ENCODE assay signal across 9 mouse cellular contexts in genomic region chr17:36168039-36168652, GRCm38 (mm10). TPM values are rescaled to one million over a fixed set of nuclear protein-coding genes. Genes with fewer than 3 reads are reported as not detected.
A peak's percentile ranks its signal among the peaks of the same experiment; 100 is the strongest.
DNase-seq lines count a peak whose midpoint lies in the region; ATAC-seq and TF ChIP-seq lines count a peak whose summit lies in the region.
"Had no signal": no experiment of that assay in that cellular context is flagged by ENCODE, and none has a peak within 500 bp of the region (broad histone marks: within the 10 kb centered on the region; RNA-seq: fewer than 3 reads in every experiment).

Gm8909 (minus strand) TSS chr17:36168537.

- H3K9me3 ChIP-seq in heart, embryonic 16.5 days (replicated peaks; ENCODE audit: control insufficient read depth, low read length), result no peaks in the 10 kb centered on the region
- H3K9me3 ChIP-seq in embryonic facial prominence, embryonic 13.5 days, result no peaks in the 10 kb centered on the region

- H3K4me2 ChIP-seq in heart, embryonic 16.5 days (ENCODE audit: low read depth, low read length), result peak within 1 kb of the TSS; percentile 63
- peak within 1 kb of the TSS; percentile 54 for H3K4me2 ChIP-seq in embryonic facial prominence, embryonic 13.5 days
- peak within 1 kb of the TSS; percentile 58 for H3K4me2 ChIP-seq in myocyte (ENCODE audit: low read depth)

- H3K36me3 ChIP-seq in heart, embryonic 16.5 days (ENCODE audit: control insufficient read depth, insufficient read depth), result no peaks in the 10 kb centered on the region
- H3K36me3 ChIP-seq in embryonic facial prominence, embryonic 13.5 days, result no peaks in the 10 kb centered on the region
- no peaks in the 10 kb centered on the region for H3K36me3 ChIP-seq in myocyte (ENCODE audit: control insufficient read depth, insufficient read depth)

- H3K4me3 ChIP-seq in heart, embryonic 16.5 days (ENCODE audit: low read length), result peak within 1 kb of the TSS; percentile 55
- peak within 1 kb of the TSS; percentile 36 for H3K4me3 ChIP-seq in embryonic facial prominence, embryonic 13.5 days
- H3K4me3 ChIP-seq in myocyte, result no peak within 1 kb of the TSS

- peaks cover 52% of the 10 kb centered on the region for H3K27me3 ChIP-seq in heart, embryonic 16.5 days (ENCODE audit: control insufficient read depth, insufficient read depth, low read length)
- peaks cover 78% of the 10 kb centered on the region for H3K27me3 ChIP-seq in embryonic facial prominence, embryonic 13.5 days
- H3K27me3 ChIP-seq in myocyte (ENCODE audit: control insufficient read depth, insufficient read depth, insufficient read length), result peaks cover 21% of the 10 kb centered on the region

- no peak within 1 kb of the TSS for H3ac ChIP-seq in myocyte (ENCODE audit: control insufficient read depth, insufficient read length)

- no peak for ATAC-seq in heart, embryonic 16.5 days (replicated peaks; ENCODE audit: extremely low read depth, insufficient read depth, low FRiP score)
- ATAC-seq in embryonic facial prominence, embryonic 13.5 days (ENCODE audit: insufficient number of reproducible peaks, insufficient read depth, low FRiP score, low TSS enrichment, low read depth), result no peak
- ATAC-seq in inflammation-experienced regulatory T-cells, adult 6 months, result no peak

- TF ChIP-seq POLR2A in myocyte (IDR thresholded peaks at IDR 0.05; ENCODE audit: insufficient read length, low read depth), result no peak

- WGBS in heart, embryonic 16.5 days, result 3% methylated on average over 56 of the region's 63 CpGs
- 2% methylated on average over 63 of the region's 63 CpGs for WGBS in embryonic facial prominence, embryonic 13.5 days

- no peak for DNase-seq in heart, adult 9 months (ENCODE audit: low spot score in 2 of 2)
- DNase-seq in kidney, postnatal 10 days, result peak; percentile 15
- DNase-seq in gastrocnemius, postnatal 14 days, result no peak
- DNase-seq in adrenal gland, postnatal 4 days (ENCODE audit: low spot score in 2 of 2), result no peak

- no peak within 1 kb of the TSS for H3K27ac ChIP-seq in heart, embryonic 16.5 days (ENCODE audit: low read length)
- H3K27ac ChIP-seq in embryonic facial prominence, embryonic 13.5 days, result no peak within 1 kb of the TSS

- no peak within 1 kb of the TSS for H3K9ac ChIP-seq in heart, embryonic 16.5 days (ENCODE audit: low read length)
- H3K9ac ChIP-seq in embryonic facial prominence, embryonic 13.5 days, result 0 out of 2 replicates have a peak within 1 kb of the TSS, but pooled peaks have one; percentile 16

- intact Hi-C loops in gastrocnemius, postnatal 14 days (cut with DNase I; ENCODE audit: low total_unique reads), result no loop called here

- no peaks in the 10 kb centered on the region for H3K79me2 ChIP-seq in myocyte (ENCODE audit: control insufficient read depth, insufficient read depth)

- peaks cover 3% of the 10 kb centered on the region; the same call in 1 of the 2 replicates for H3K4me1 ChIP-seq in heart, embryonic 16.5 days (ENCODE audit: control insufficient read depth, insufficient read depth, low read length)
- H3K4me1 ChIP-seq in embryonic facial prominence, embryonic 13.5 days, result peaks cover 9% of the 10 kb centered on the region; the same call in 1 of the 2 replicates

TF ChIP-seq in myocyte, 11 proteins besides CTCF, POLR2A, EP300 and RAD21:
- no peak for TF ChIP-seq MYOD1 (IDR thresholded peaks at IDR 0.05; ENCODE audit: control insufficient read depth in 1 of 3, insufficient read length in 2 of 3, low read depth in 2 of 3)
- no peak for TF ChIP-seq SRF (IDR thresholded peaks at IDR 0.05; ENCODE audit: control insufficient read depth, insufficient read length, low read depth)
- TF ChIP-seq REST (IDR thresholded peaks at IDR 0.05; ENCODE audit: insufficient read depth, insufficient read length), result no peak
- no peak for TF ChIP-seq MYOG (IDR thresholded peaks at IDR 0.05; ENCODE audit: control insufficient read depth in 1 of 3, insufficient read depth in 1 of 3, insufficient read length in 2 of 3, low read depth in 2 of 3)
- TF ChIP-seq USF1 (IDR thresholded peaks at IDR 0.05; ENCODE audit: low read depth), result no peak
- no peak for TF ChIP-seq TCF12 (IDR thresholded peaks at IDR 0.05; ENCODE audit: insufficient read depth, poor library complexity, severe bottlenecking)
- no peak for TF ChIP-seq MAX (IDR thresholded peaks at IDR 0.05; ENCODE audit: low read depth)
- TF ChIP-seq TCF3 (IDR thresholded peaks at IDR 0.05; ENCODE audit: insufficient read length, low read depth), result no peak
- no peak for TF ChIP-seq CEBPB (IDR thresholded peaks at IDR 0.05; ENCODE audit: insufficient read depth, poor library complexity, severe bottlenecking)
- TF ChIP-seq POLR2AphosphoS2 (IDR thresholded peaks at IDR 0.05; ENCODE audit: insufficient read length, low read depth), result no peak
- TF ChIP-seq E2F4 (IDR thresholded peaks at IDR 0.05; ENCODE audit: insufficient read depth), result no peak

RNA-seq across cellular contexts. Expression of gene Gm8909, which starts in this region (rescaled TPM):
- 1.8 and 1.9 TPM in 2 replicates for polyA plus RNA-seq in heart, embryonic 16.5 days (2015; fragmentation: Nextera tagmentation; extraction: Ambion mirVana)
- 0.26 TPM in 1 of 2 replicates, not detected in the other for polyA plus RNA-seq in embryonic facial prominence, embryonic 13.5 days (2015; fragmentation: Nextera tagmentation; extraction: Ambion mirVana)
- polyA plus RNA-seq in myocyte (2012; fragmentation: generic; extraction: Trizol), result not detected
- 1 to 10 TPM; 1.5 to 7.5 (median 4.7) TPM for polyA plus RNA-seq in inflammation-experienced regulatory T-cells, adult 6 months (2017; shearing (Covaris generic))
- total RNA-seq in gastrocnemius, postnatal 14 days (2021), result not detected
- under 1 TPM in 1 of 2 experiments, not detected in 1; 0.50 TPM for total RNA-seq in adrenal gland, postnatal 4 days (2021)
- total RNA-seq: ES-E14 had no signal
